Mouse (Mus musculus): Measurements from ENCODE around the gene Dclk2.

The Dclk2 gene

DNA sequence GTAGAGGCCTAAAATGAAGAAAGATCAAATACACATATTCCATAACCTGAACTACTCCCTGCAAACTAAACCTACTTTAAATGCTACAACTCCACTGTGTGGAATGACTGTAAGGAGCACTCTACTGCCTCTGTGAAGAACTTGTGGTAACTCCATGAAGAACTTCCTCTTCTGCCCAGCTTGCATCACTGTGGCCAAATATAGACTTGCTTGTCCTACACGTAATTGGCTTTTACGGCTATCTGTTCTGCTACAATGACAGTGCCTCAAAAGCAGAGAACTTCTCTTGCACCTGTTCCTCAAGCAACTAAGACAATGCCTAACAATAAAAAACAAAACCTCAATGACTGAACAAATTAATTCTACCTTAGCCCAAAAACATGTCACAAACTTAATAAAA, 26.2 kb downstream of the Dclk2 start:
- no peak for DNase-seq (ENCODE audit: low read depth, low spot score)

DNA sequence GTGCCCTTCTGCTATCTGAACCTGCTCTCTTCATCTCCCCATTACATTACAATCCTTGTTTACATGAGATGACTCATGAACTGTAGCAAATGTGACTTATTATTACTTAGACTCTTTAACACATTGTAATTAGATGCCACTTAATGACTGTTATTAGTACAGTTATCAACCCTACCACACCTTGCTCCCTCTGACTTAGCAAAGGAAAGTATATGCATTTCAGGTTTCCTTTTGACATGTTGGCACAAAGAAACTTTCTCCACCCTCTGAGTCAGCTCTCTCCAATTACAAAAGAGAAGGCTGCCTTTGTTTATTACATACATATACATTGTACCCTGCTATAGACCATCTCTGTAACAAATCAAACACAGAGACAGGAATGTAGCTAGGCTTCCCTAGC, 33.1 kb downstream of the Dclk2 start:
- DNase-seq (ENCODE audit: low read depth, low spot score): no peak

DNA sequence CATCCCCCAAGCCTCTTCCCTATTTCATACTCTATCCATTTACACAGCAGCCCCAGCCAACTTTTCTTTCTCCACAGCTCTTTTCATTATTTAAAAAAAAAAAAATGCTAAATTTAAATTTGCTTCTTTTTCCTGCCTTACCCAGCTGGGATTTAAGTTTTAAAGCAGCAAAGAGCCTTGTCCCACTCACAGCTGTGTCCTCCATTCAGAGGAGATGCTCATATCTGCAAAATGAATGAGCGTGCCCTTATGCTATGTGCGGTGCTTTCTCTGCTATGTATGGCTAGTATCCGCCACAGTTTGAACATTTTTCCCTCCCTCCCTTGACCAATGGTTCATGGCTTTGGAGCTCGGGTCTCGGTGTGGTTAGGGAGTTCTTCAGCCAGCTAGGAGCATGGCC, 35.5 kb downstream of the Dclk2 start:
- DNase-seq (ENCODE audit: low read depth, low spot score): no peak

- DNase-seq (ENCODE audit: low read depth, low spot score): no peak
These were observed 36.2 kb downstream of the Dclk2 start for GRCm38 (mm10) chr3:86884481-86884880.

DNA sequence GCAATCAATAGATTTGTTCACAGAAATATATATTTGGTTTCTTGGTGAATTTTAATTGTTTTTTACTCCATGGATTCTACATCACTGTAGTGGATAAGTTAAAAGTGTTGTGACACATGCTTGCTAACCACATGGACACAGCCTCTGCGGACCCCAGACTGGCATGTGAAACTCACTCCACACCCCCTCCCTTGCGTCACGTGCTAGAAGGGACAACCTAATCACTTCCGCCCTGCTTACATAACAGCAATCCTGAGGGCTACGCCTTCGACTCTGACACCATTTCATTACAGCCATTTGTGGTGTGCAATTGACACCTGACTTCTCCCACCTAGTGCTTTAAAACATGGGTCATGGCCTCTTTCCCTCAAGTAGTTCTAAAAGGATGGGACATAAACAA, 36.7 kb downstream of the Dclk2 start:
- DNase-seq (ENCODE audit: low read depth, low spot score): no peak

DNA sequence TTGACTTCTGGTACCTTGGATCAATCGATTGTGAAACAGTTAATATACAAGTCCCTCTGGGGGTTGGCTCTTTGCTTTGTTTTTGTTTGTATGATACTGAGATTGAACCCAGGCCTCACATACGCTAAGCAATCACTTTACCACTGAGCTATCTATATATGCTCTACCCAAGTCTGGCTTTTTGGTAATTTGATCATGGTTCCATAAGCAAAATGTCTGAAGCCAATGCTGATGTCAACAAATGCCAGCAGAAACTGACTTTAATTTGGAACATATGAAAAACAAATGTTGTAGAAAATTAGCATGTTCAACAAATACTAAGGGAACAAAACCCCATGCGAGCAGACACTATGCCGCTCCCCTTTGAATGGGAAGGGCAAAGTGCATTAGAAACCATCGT, 44.7 kb downstream of the Dclk2 start:
- no peak for DNase-seq (ENCODE audit: low read depth, low spot score)

- DNase-seq (ENCODE audit: low read depth, low spot score): no peak
These were observed 47.5 kb downstream of the Dclk2 start for GRCm38 (mm10) chr3:86873092-86873600.

- DNase-seq (ENCODE audit: low read depth, low spot score): no peak
These were observed 49.7 kb downstream of the Dclk2 start for GRCm38 (mm10) chr3:86870952-86871351.

DNA sequence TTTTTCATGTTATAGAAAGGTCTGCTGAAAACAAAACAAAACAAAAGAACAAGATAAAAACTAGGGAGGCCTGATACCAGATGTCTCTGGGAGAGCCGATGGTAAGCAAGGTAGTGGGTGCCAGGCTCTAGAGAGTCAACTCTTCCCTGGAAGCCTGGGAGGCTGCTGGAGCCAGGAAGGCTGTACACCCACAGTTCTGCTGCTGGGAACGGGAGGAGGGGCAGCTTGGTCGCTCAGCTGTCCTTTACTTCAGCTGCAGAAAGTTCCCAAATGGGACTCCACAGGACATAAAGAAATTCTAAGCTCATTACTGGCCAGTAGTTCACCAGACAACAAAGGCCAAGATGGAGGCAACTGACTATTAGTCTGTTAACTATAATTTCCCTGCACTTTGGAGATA, 50.2 kb downstream of the Dclk2 start:
- DNase-seq (ENCODE audit: low read depth, low spot score): no peak

DNA sequence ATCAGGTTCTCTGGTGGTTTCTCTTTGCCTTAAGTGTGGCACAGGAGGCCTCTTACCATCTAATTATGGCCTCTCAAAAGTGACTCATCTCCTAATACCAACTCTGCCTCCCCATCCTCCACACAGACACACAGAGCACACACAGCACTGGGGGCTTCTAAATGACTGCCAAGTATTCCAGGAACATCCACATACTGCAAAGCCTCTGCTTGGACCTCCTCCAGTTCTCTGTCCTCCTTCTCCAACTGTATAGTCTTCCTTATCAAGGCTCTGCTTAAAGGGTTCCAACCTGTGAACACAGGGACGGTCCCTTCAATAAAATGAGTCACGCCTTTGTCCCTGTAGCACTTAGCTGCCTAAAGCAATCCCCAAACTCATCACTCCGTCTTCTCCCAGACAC, 51.9 kb downstream of the Dclk2 start:
- no peak for DNase-seq (ENCODE audit: low read depth, low spot score)

- DNase-seq (ENCODE audit: low read depth, low spot score): no peak
These were observed 57.2 kb downstream of the Dclk2 start for GRCm38 (mm10) chr3:86863327-86864008.

DNA sequence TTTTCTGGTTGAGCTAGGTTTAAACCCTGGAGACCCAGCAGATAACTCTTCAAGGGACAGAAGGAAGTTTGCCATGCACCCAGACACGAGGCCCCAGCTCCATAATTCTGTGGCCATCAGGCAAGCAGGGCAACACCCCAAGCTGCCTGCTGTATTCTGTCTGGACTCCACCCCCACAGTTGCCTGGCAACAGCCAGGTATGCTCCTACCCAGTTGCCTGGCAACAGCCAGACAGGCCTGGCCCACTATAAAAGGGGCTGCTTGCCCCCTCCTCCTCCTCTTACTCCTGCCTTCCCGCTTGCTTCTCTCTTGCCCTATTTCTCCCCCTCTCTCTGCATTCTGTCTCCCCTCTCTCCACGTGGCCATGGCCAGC, 57.7 kb downstream of the Dclk2 start:
- DNase-seq (ENCODE audit: low read depth, low spot score): no peak

GRCm38 (mm10) chr3:86862245-86862938, 58.3 kb downstream of the Dclk2 start:
- no peak for DNase-seq (ENCODE audit: low read depth, low spot score)

DNA sequence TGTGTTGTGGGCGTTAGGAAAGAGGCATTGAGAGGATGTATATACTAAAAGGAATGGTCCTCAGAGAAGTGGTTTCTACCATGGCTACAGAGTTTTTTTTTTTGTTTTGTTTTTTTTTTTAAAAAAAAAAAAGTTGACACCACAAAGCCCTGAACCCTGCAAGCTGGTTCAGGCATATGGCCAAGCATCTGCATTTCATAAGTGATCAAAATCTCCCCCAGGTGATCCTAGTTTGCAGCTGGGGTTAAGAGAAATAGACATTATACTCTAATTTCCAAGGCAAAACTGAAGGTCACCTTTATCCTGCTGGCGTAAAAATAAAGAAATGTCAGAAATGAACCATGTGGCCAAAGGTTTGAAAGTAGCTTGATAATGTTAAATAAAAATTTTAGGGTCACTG, 60.9 kb downstream of the Dclk2 start:
- DNase-seq (ENCODE audit: low read depth, low spot score): no peak

- DNase-seq (ENCODE audit: low read depth, low spot score): no peak
These were observed 62.0 kb downstream of the Dclk2 start for GRCm38 (mm10) chr3:86858699-86859098.

DNA sequence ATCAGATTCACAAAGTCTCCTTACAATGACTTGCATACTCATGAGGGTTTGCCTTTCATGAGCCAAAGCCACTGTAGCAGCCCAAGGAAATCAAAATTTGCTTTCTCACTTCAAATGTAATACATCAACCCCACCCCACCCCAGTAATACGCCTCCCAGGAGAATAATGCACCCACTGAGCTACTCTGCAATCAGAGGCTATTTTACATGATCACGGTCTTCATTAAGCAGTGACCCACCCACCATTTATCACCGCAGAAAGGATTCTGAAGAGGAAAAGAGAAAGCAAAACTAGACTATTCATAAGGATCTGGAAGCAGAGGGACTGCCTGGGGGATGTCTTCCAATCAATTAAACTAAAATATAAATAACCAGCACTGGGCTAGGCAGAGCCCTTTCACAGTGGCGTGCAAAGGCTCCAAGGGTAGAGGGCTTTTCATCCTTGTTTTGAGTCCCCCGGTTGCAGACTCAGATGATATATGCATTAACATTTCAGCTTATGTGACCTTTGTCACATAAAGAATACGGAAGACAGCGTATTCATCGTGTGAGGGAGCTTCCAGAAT, 62.7 kb downstream of the Dclk2 start:
- DNase-seq (ENCODE audit: low read depth, low spot score): no peak

- no peak for DNase-seq (ENCODE audit: low read depth, low spot score)
These were observed 67.8 kb downstream of the Dclk2 start for GRCm38 (mm10) chr3:86852867-86853266.

DNA sequence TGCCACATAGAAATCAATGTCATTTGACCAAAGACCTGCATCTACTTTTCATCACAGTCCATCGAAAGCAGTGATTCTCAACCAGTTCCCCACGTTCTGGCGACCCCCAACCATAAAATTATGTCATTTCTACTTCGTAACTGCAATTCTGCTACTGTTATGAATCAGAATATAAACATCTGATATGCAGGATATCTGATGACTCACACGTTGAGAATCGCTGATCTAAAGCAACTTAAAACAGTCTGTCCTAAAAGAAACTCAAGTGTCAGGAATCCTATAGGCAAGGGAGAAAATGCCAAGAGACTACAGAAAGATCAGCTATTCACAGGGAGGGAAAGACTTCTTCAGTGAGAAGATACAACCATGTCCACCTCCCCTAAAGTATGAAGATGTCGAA, 69.5 kb downstream of the Dclk2 start:
- no peak for DNase-seq (ENCODE audit: low read depth, low spot score)

DNA sequence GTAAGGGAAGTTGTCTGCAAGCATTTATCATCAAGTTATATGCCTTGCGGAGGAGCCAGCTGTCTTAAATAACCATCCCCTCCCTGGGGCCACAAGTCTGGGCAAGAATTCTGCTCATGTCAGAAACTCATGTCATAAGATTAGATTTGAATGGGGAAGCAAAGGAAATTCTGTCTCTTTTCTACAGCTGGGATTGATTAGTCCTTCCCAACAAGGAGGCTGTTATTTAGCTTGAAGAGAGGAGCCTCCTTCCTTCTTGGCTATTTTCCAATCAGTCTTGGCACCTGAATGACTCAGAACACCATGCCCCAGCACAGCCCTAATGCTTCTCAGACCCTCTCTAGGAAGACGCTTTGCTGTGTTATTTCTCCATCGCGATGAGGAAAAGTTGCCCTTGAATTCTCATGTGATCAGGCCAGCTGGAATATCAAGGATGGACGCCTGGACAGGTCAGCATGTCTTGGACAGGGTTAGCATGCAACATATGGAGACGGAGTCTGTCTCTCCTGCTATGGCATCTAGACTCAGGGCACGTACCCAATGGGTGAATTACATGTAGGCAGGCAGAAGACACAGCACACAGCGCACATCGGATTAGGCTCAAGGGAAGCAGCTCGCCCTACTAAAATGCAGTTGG, 70.1 kb downstream of the Dclk2 start:
- DNase-seq (ENCODE audit: low read depth, low spot score): no peak

- no peak for DNase-seq (ENCODE audit: low read depth, low spot score)
These were observed 71.3 kb downstream of the Dclk2 start for GRCm38 (mm10) chr3:86849337-86849736.

DNA sequence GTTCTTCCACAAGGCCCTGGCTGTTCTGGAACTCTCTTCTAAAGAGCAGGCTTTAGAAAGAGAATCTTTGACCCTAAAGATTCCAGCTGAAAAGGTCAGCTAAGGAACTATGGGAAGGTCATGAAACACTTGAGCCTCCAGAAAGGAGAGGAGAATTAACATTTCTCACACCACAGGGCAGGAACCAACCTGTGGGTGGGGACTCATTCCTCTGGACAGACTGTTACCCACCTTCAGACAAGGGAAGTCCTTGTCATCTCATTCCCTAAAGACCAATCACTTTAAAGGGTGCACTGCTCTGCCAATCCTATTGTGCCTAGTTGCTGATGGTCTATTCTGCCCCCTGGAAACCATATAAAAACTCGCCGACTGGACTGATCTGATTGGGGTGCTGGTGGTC, 73.1 kb downstream of the Dclk2 start:
- DNase-seq (ENCODE audit: low read depth, low spot score): no peak

- DNase-seq (ENCODE audit: low read depth, low spot score): no peak
These were observed 74.6 kb downstream of the Dclk2 start for GRCm38 (mm10) chr3:86846036-86846435.

DNA sequence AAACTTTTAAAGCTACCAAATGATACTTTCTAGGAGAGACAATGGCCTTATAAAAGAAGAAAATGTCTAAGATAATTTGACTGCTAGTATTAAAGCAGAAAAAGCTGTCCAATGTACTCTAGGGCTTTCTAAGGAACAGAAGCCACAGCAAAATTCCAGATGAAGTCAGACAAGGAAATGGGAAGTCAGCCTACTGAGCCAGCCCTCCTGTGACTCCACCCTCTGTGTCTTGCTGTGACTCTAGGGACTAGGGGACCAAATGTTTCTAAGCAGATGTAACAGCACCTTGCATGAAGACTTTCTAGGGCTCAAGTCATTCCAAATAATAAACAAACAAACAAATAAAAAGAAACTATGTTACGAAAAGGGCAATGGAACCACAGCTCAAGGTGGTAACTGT, 75.1 kb downstream of the Dclk2 start:
- no peak for DNase-seq (ENCODE audit: low read depth, low spot score)

Data from WW6 (cell line).